ENCODE assay signal across 19 mouse cellular contexts in the genomic region with DNA sequence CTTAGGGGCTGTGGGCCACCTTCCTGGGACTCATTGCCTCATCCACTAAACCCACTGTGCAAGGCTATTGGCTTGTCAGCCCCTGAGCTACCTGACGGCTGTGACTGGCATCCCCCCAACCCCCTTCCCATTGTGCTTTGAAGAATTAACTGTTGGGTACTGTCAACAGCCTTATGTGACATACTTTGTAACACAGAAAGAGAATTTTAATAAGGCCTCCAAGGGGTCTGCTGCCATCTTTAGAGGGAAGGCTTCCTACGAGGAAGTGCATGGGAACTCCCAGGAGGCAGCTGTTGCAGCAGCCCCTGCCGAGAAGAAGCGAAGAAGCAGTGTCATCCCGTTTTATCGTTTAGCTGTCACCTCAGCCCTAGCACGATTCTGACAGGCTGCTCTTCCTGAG.
A peak's percentile ranks its signal among the peaks of the same experiment; 100 is the strongest.
DNase-seq lines count a peak whose midpoint lies in the region; ATAC-seq lines count a peak whose summit lies in the region.
"Had no signal": no experiment of that assay in that cellular context is flagged by ENCODE, and none has a peak within 500 bp of the region (broad histone marks: within the 10 kb centered on the region; RNA-seq: fewer than 3 reads in every experiment).

No protein-coding gene starts in this region.

- H3K4me1 ChIP-seq in heart, embryonic 13.5 days: peaks cover 6% of the 10 kb centered on the region
- peaks cover 24% of the 10 kb centered on the region for H3K4me1 ChIP-seq in midbrain, embryonic 12.5 days
- H3K4me1 ChIP-seq: heart, embryonic 15.5 days; limb, embryonic 15.5 days had no signal

- intact Hi-C loops in gastrocnemius, postnatal 14 days (cut with DNase I; ENCODE audit: low total_unique reads): no loop called here

- no peak overlapping the region for H3K27ac ChIP-seq in heart, embryonic 13.5 days (replicated peaks)
- H3K27ac ChIP-seq in midbrain, embryonic 12.5 days (replicated peaks): peak overlapping the region; percentile 52
- H3K27ac ChIP-seq: gastrocnemius, adult 2 months; heart, embryonic 15.5 days; limb, embryonic 15.5 days; neural tube, embryonic 13.5 days had no signal

- H3K9ac ChIP-seq in heart, embryonic 13.5 days: no peak overlapping the region
- H3K9ac ChIP-seq in midbrain, embryonic 12.5 days (replicated peaks): 0 out of 2 replicates have a peak overlapping the region, but pooled peaks have one; percentile 15
- H3K9ac ChIP-seq: heart, embryonic 15.5 days; limb, embryonic 15.5 days; neural tube, embryonic 13.5 days had no signal

- 15% methylated on average over 7 of the region's 7 CpGs for WGBS in heart, embryonic 13.5 days
- WGBS in midbrain, embryonic 12.5 days: 30% methylated on average over 7 of the region's 7 CpGs

- no peak overlapping the region for H3K4me3 ChIP-seq in heart, embryonic 13.5 days
- no peak overlapping the region for H3K4me3 ChIP-seq in midbrain, embryonic 12.5 days
- H3K4me3 ChIP-seq: gastrocnemius, adult 2 months; heart, embryonic 15.5 days; limb, embryonic 15.5 days; neural tube, embryonic 13.5 days had no signal

- no peak for ATAC-seq in heart, embryonic 13.5 days (ENCODE audit: extremely low read depth, insufficient number of reproducible peaks, low FRiP score, low TSS enrichment)
- no peak for ATAC-seq in midbrain, embryonic 12.5 days (ENCODE audit: low FRiP score, low read depth)

- no peak for DNase-seq in heart, adult 8-10 months (ENCODE audit: low spot score)
- peak; percentile 30 for DNase-seq in testis, postnatal 10 days (ENCODE audit: low spot score)
- no peak for DNase-seq in testis, postnatal 14 days (ENCODE audit: low spot score)
- no peak for DNase-seq in cerebellum, postnatal 4 days (ENCODE audit: low spot score in 2 of 2)
- no peak for DNase-seq in kidney, adult 9 months
- DNase-seq in gastrocnemius, postnatal 14 days: no peak
- DNase-seq: adrenal gland, postnatal 10 days; cerebellum, adult 8-10 months; gastrocnemius, adult 2 months; heart, adult 11 months; kidney, adult 2 months; kidney, postnatal 36 days; lung, adult 18-20 months; thymus, postnatal 36 days had no signal

- H3K9me3 ChIP-seq in heart, embryonic 13.5 days: no peaks in the 10 kb centered on the region
- H3K9me3 ChIP-seq in midbrain, embryonic 12.5 days: 0 out of 2 replicates have a peak, but pooled peaks cover 8% of the 10 kb centered on the region
- H3K9me3 ChIP-seq: heart, embryonic 15.5 days; limb, embryonic 15.5 days had no signal

- no peaks in the 10 kb centered on the region for H3K36me3 ChIP-seq in heart, embryonic 13.5 days
- no peaks in the 10 kb centered on the region for H3K36me3 ChIP-seq in midbrain, embryonic 12.5 days
- H3K36me3 ChIP-seq: heart, embryonic 15.5 days; limb, embryonic 15.5 days; neural tube, embryonic 13.5 days had no signal

- H3K27me3 ChIP-seq in heart, embryonic 13.5 days (replicated peaks): peaks cover 9% of the 10 kb centered on the region
- peaks cover 5% of the 10 kb centered on the region for H3K27me3 ChIP-seq in midbrain, embryonic 12.5 days
- H3K27me3 ChIP-seq: neural tube, embryonic 13.5 days had no signal

- peak overlapping the region; percentile 20 for H3K4me2 ChIP-seq in heart, embryonic 13.5 days
- no peak overlapping the region for H3K4me2 ChIP-seq in midbrain, embryonic 12.5 days (replicated peaks)
- H3K4me2 ChIP-seq: heart, embryonic 15.5 days; limb, embryonic 15.5 days; neural tube, embryonic 13.5 days had no signal
